Mouse (Mus musculus) liver, embryonic 13.5 days (tissue): ENCODE results near the gene Wfdc9. TPM values are rescaled to one million over a fixed set of nuclear protein-coding genes. Genes with fewer than 3 reads are reported as not detected.
"Not testable (repeated sequence)": the region's sequence is repeated elsewhere in the genome, so short reads cannot be mapped to it uniquely, and the experiment has no call there.

Experiments used
- ATAC-seq: fragments of 200-750 bp; cut with Nextera tagmentation; 2 replicates; pipeline ENCODE4 v1.8.0; 2017; ENCODE audit warnings: low read depth, mild to moderate bottlenecking, moderate number of reproducible peaks, moderate library complexity
- DNase-seq: peaks from one replicate; pipeline ENCODE4 v3.0.0; 2022
- H3K27ac ChIP-seq: fragments of 300-500 bp; sonication (generic); 2 replicates; pipeline ENCODE4 v1.5.1; 2015; ENCODE audit warnings: moderate library complexity, mild to moderate bottlenecking, inconsistent platforms
- H3K27me3 ChIP-seq: fragments of 300-500 bp; sonication (generic); 2 replicates; pipeline ENCODE4 v1.6.1; 2015; ENCODE audit warnings: mild to moderate bottlenecking, inconsistent platforms
- H3K36me3 ChIP-seq: fragments of 300-500 bp; sonication (generic); 2 replicates; pipeline ENCODE4 v1.6.1; 2015; ENCODE audit warnings: mild to moderate bottlenecking, inconsistent platforms
- H3K4me1 ChIP-seq: fragments of 300-500 bp; sonication (generic); replicated peaks from 2 replicates; pipeline ENCODE4 v1.6.1; 2015; ENCODE audit warnings: inconsistent platforms
- H3K4me2 ChIP-seq: fragments of 300-500 bp; sonication (generic); 2 replicates; pipeline ENCODE4 v1.6.1; 2015; ENCODE audit warnings: inconsistent platforms, mild to moderate bottlenecking, moderate library complexity
- H3K4me3 ChIP-seq: fragments of 300-500 bp; sonication (generic); replicated peaks from 2 replicates; pipeline ENCODE4 v1.5.1; 2015; ENCODE audit warnings: mild to moderate bottlenecking, inconsistent platforms
- H3K9ac ChIP-seq: fragments of 300-500 bp; sonication (generic); 2 replicates; pipeline ENCODE4 v1.6.1; 2015; ENCODE audit warnings: mild to moderate bottlenecking, inconsistent platforms
- H3K9me3 ChIP-seq: fragments of 300-500 bp; sonication (generic); replicated peaks from 2 replicates; pipeline ENCODE4 v1.6.1; 2016; ENCODE audit warnings: inconsistent platforms
- WGBS: fragments of 180-500 bp; shearing (Covaris S2); methylation state at CpG from one replicate; pipeline ENCODE4 v1.1.7; 2015; ENCODE audit not compliant: insufficient replicate concordance; 5-methylcytosine and 5-hydroxymethylcytosine counted together
- polyA plus RNA-seq: library from polyadenylated mRNA; unstranded; fragments of >200 nt; fragmentation: Nextera tagmentation; extraction: Ambion mirVana; gene quantifications from 2 replicates; pipeline ENCODE4 v1.2.1, GENCODE M21; 2015

The Wfdc9 gene
- polyA plus RNA-seq, 1 experiment from 2014 or later: not detected

DNA sequence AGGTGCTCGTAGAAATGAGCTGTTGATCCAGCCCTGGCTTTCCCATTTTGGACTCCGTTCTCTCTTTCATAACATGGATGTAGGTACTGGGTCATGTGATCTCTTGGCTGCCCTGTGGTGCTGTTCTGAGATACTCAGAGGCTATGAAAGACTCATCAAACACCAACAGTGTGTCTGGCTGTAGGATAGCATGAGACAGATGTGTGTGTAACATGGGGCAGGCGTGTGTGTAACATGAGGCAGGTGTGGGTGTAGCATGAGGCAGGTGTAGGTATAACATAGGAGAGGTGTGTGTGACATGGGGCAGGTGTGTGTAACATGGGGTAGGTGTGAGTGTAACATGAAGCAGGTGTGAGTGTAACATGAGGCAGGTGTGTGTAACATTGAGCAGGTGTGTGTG, 41.0 kb downstream of the Wfdc9 start:
- 69% methylated on average over 3 of the region's 3 CpGs for WGBS
- no peaks in the 10 kb centered on the region for H3K36me3 ChIP-seq
- no peak overlapping the region for H3K27ac ChIP-seq
- no peak overlapping the region for H3K4me2 ChIP-seq
- no peaks in the 10 kb centered on the region for H3K4me1 ChIP-seq
- ATAC-seq: no peak
- H3K4me3 ChIP-seq: no peak overlapping the region
- no peaks in the 10 kb centered on the region for H3K9me3 ChIP-seq
- H3K27me3 ChIP-seq: no peaks in the 10 kb centered on the region
- no peak for DNase-seq
- no peak overlapping the region for H3K9ac ChIP-seq

DNA sequence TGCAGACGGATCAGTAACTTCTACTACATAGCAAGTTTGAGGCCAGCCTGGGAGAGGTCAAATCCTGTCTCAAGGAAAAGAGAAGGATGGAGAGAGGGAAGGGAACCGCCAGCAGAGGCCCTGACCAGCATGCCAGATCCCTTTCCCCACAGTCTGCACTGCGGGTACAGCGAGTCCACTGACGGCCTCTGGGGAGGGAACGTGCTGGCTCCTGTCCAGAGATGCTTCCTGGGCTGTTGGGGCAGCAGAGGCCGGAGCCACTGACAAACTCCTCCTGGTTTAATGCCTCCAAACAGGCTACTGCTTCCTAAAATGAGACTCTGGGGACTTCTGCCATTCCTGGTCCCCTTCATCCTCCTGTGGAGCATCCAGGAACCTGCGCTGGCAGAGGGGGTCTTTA, 42.9 kb downstream of the Wfdc9 start, which contains the start of the genes Wfdc6b and Wfdc8:
Gene Wfdc6b (plus strand): TSS at position 52 of the 400 bp plus-strand sequence.
Gene Wfdc8 (minus strand): TSS at position 156 of the 400 bp plus-strand sequence.
- not testable (repeated sequence) for H3K27me3 ChIP-seq, DNase-seq, H3K4me2 ChIP-seq, H3K36me3 ChIP-seq, H3K4me1 ChIP-seq, H3K9ac ChIP-seq, ATAC-seq, H3K9me3 ChIP-seq, H3K4me3 ChIP-seq, H3K27ac ChIP-seq
- WGBS: 54% methylated on average over 8 of the region's 8 CpGs

DNA sequence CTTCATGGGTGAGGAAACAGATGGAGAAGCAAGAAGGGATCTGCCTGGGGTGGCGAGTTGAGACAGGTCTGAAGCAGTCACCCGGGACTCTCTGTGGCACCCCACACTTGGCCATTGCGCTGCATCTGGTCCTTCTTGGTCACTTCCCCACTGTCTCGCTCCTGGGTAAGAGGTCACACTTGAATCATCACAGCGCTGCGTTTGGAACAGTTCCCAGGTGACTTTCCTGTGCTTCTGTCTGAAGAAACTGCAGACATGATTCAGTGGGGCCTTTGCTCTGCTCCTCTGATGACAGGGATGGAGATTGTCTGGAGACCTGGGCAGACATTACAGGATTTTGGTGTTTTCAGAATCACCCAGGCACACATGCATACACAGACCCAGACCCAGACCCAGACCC, 47.6 kb downstream of the Wfdc9 start:
- H3K4me3 ChIP-seq: no peak overlapping the region
- no peaks in the 10 kb centered on the region for H3K4me1 ChIP-seq
- ATAC-seq (no peak), DNase-seq (no peak)
- H3K27me3 ChIP-seq: no peaks in the 10 kb centered on the region
- WGBS: 61% methylated on average over 6 of the region's 6 CpGs
- no peak overlapping the region for H3K4me2 ChIP-seq
- no peak overlapping the region for H3K9ac ChIP-seq
- no peaks in the 10 kb centered on the region for H3K9me3 ChIP-seq
- H3K27ac ChIP-seq: no peak overlapping the region
- no peaks in the 10 kb centered on the region for H3K36me3 ChIP-seq

GRCm38 (mm10) chr2:164604411-164604810, 52.0 kb downstream of the Wfdc9 start:
- 74% methylated on average over 8 of the region's 8 CpGs for WGBS
- Histone ChIP-seq H3K27ac (no peak overlapping the region), H3K9ac (no peak overlapping the region), H3K4me3 (no peak overlapping the region), H3K4me2 (no peak overlapping the region), H3K36me3 (no peaks in the 10 kb centered on the region), H3K4me1 (no peaks in the 10 kb centered on the region), H3K27me3 (no peaks in the 10 kb centered on the region), H3K9me3 (peaks cover 7% of the 10 kb centered on the region; the same call in 1 of the 2 replicates)
- no peak for ATAC-seq
- DNase-seq: no peak

GRCm38 (mm10) chr2:164603482-164603881, 52.9 kb downstream of the Wfdc9 start:
- no peak overlapping the region for H3K9ac ChIP-seq
- H3K27me3 ChIP-seq: no peaks in the 10 kb centered on the region
- DNase-seq (no peak), ATAC-seq (no peak)
- H3K9me3 ChIP-seq: peaks cover 7% of the 10 kb centered on the region; the same call in 1 of the 2 replicates
- no peak overlapping the region for H3K27ac ChIP-seq
- 67% methylated on average over 3 of the region's 3 CpGs for WGBS
- no peaks in the 10 kb centered on the region for H3K36me3 ChIP-seq
- H3K4me1 ChIP-seq: no peaks in the 10 kb centered on the region
- no peak overlapping the region for H3K4me2 ChIP-seq
- no peak overlapping the region for H3K4me3 ChIP-seq

GRCm38 (mm10) chr2:164600179-164600578, 56.2 kb downstream of the Wfdc9 start:
- no peak for ATAC-seq
- WGBS: 56% methylated on average over 3 of the region's 3 CpGs
- H3K9me3 ChIP-seq: peaks cover 7% of the 10 kb centered on the region; the same call in 1 of the 2 replicates

More at GRCm38 (mm10) chr2:164600179-164600578, 56.2 kb downstream of the Wfdc9 start:
- Histone ChIP-seq H3K27me3 (no peaks in the 10 kb centered on the region), H3K4me3 (no peak overlapping the region), H3K4me2 (no peak overlapping the region), H3K36me3 (no peaks in the 10 kb centered on the region), H3K27ac (no peak overlapping the region), H3K9ac (no peak overlapping the region), H3K4me1 (no peaks in the 10 kb centered on the region)
- DNase-seq: no peak

Other genes starting within 250 kb of the Wfdc9 start
- 33.6 and 37.0 TPM in 2 replicates for gene Sdc4, start 212.7 kb downstream of the Wfdc9 start, polyA plus RNA-seq
- gene Sys1, start 199.6 kb downstream of the Wfdc9 start, polyA plus RNA-seq: 28.5 and 33.2 TPM in 2 replicates
- gene Gm20458, start 195.6 kb downstream of the Wfdc9 start, polyA plus RNA-seq: 5.3 and 5.7 TPM in 2 replicates
- not detected in 2 replicates for gene Trp53tg5, start 182.9 kb downstream of the Wfdc9 start, polyA plus RNA-seq
- gene Dbndd2, start 170.5 kb downstream of the Wfdc9 start, polyA plus RNA-seq: 0.79 and 1.9 TPM in 2 replicates
- 22.3 and 23.8 TPM in 2 replicates for gene Pigt, start 159.1 kb downstream of the Wfdc9 start, polyA plus RNA-seq
- gene Wfdc2, start 94.2 kb downstream of the Wfdc9 start, polyA plus RNA-seq: 1.2 and 1.9 TPM in 2 replicates
- not detected in 2 replicates for gene Spint3, start 83.1 kb downstream of the Wfdc9 start, polyA plus RNA-seq
- 0.13 and 0.19 TPM in 2 replicates for gene Wfdc6a, start 71.1 kb downstream of the Wfdc9 start, polyA plus RNA-seq
- not detected in 2 replicates for gene Eppin, start 63.0 kb downstream of the Wfdc9 start, polyA plus RNA-seq
- gene Wfdc6b, start 43.1 kb downstream of the Wfdc9 start, polyA plus RNA-seq: not detected in 2 replicates
- gene Wfdc8, start 43.0 kb downstream of the Wfdc9 start, polyA plus RNA-seq: not detected in 2 replicates
- not detected in 2 replicates for gene Wfdc16, start 17.8 kb downstream of the Wfdc9 start, polyA plus RNA-seq
- gene Wfdc10, start 537 bp downstream of the Wfdc9 start, polyA plus RNA-seq: not detected in 2 replicates
- not detected in 2 replicates for gene Wfdc11, start 17.5 kb upstream of the Wfdc9 start, polyA plus RNA-seq
- gene Wfdc13, start 28.5 kb upstream of the Wfdc9 start, polyA plus RNA-seq: not detected in 2 replicates
- gene Spint4, start 41.9 kb upstream of the Wfdc9 start, polyA plus RNA-seq: not detected in 2 replicates
- not detected in 2 replicates for gene Spint5, start 58.7 kb upstream of the Wfdc9 start, polyA plus RNA-seq
- gene Wfdc3, start 89.3 kb upstream of the Wfdc9 start, polyA plus RNA-seq: 0.93 and 1.0 TPM in 2 replicates
- gene Dnttip1, start 89.4 kb upstream of the Wfdc9 start, polyA plus RNA-seq: 47.3 and 49.8 TPM in 2 replicates
- gene Ube2c, start 113.3 kb upstream of the Wfdc9 start, polyA plus RNA-seq: 762 and 764 TPM in 2 replicates
- gene Tnnc2, start 123.4 kb upstream of the Wfdc9 start, polyA plus RNA-seq: 5.1 and 8.4 TPM in 2 replicates
- 4.1 TPM in 2 replicates for gene Snx21, start 129.2 kb upstream of the Wfdc9 start, polyA plus RNA-seq
- gene Acot8, start 148.3 kb upstream of the Wfdc9 start, polyA plus RNA-seq: 18.8 and 20.3 TPM in 2 replicates
- gene Zswim3, start 148.5 kb upstream of the Wfdc9 start, polyA plus RNA-seq: 4.3 and 5.1 TPM in 2 replicates
- 6.2 and 6.9 TPM in 2 replicates for gene Zswim1, start 166.1 kb upstream of the Wfdc9 start, polyA plus RNA-seq
- gene Spata25, start 172.0 kb upstream of the Wfdc9 start, polyA plus RNA-seq: not detected in 2 replicates
- 65.4 and 69.2 TPM in 2 replicates for gene Ctsa, start 176.3 kb upstream of the Wfdc9 start, polyA plus RNA-seq
- 2.4 and 2.5 TPM in 2 replicates for gene Neurl2, start 176.9 kb upstream of the Wfdc9 start, polyA plus RNA-seq
- 7.7 and 8.3 TPM in 2 replicates for gene Pltp, start 201.1 kb upstream of the Wfdc9 start, polyA plus RNA-seq
- 45.5 and 48.3 TPM in 2 replicates for gene Pcif1, start 222.7 kb upstream of the Wfdc9 start, polyA plus RNA-seq